Comparison of ENCODE assay signal across 14 mouse cellular contexts in genomic region chr2:12440120-12440519, GRCm38 (mm10).
"Had no signal": no experiment of that assay in that cellular context is flagged by ENCODE, and none has a peak within 500 bp of the region (broad histone marks: within the 10 kb centered on the region; RNA-seq: fewer than 3 reads in every experiment).

No protein-coding gene starts in this region.

- DNase-seq: kidney, adult 8-10 months; kidney, postnatal 25 days; layer of hippocampus, adult 9-11 months; layer of hippocampus, postnatal 36 days; liver; liver, embryonic 13.5 days; liver, postnatal 0 days; lung, postnatal 36 days; right cerebral cortex, adult 18-20 months had no signal

- H3K36me3 ChIP-seq: limb, embryonic 12.5 days; liver, embryonic 13.5 days; midbrain, embryonic 15.5 days had no signal

- H3K4me1 ChIP-seq: limb, embryonic 12.5 days; liver, embryonic 13.5 days; midbrain, embryonic 15.5 days had no signal

- H3K4me2 ChIP-seq: limb, embryonic 12.5 days; liver, embryonic 13.5 days; midbrain, embryonic 11.5 days; midbrain, embryonic 15.5 days had no signal

- H3K27ac ChIP-seq: limb, embryonic 12.5 days; liver, embryonic 13.5 days; midbrain, embryonic 15.5 days; stomach, postnatal 0 days had no signal

- H3K9ac ChIP-seq: limb, embryonic 12.5 days; liver, embryonic 13.5 days; liver, postnatal 0 days; midbrain, embryonic 15.5 days had no signal

- H3K4me3 ChIP-seq: limb, embryonic 12.5 days; liver, embryonic 13.5 days; megakaryocyte, embryonic 14.5 days; midbrain, embryonic 15.5 days had no signal

- H3K27me3 ChIP-seq: limb, embryonic 12.5 days; liver, embryonic 13.5 days; megakaryocyte, embryonic 14.5 days; midbrain, embryonic 15.5 days had no signal

- ATAC-seq: liver, postnatal 0 days; midbrain, embryonic 15.5 days had no signal

- H3K9me3 ChIP-seq: limb, embryonic 12.5 days; liver, embryonic 13.5 days; megakaryocyte, embryonic 14.5 days; midbrain, embryonic 15.5 days had no signal
